Mouse (Mus musculus): Measurements from ENCODE around the gene Nfe2. TPM values are rescaled to one million over a fixed set of nuclear protein-coding genes. Genes with fewer than 3 reads are reported as not detected.
A peak's percentile ranks its signal among the peaks of the same experiment; 100 is the strongest.

Gene Nfe2
- polyA plus RNA-seq, 1 experiment from 2014 or later = 10.5 TPM

DNA sequence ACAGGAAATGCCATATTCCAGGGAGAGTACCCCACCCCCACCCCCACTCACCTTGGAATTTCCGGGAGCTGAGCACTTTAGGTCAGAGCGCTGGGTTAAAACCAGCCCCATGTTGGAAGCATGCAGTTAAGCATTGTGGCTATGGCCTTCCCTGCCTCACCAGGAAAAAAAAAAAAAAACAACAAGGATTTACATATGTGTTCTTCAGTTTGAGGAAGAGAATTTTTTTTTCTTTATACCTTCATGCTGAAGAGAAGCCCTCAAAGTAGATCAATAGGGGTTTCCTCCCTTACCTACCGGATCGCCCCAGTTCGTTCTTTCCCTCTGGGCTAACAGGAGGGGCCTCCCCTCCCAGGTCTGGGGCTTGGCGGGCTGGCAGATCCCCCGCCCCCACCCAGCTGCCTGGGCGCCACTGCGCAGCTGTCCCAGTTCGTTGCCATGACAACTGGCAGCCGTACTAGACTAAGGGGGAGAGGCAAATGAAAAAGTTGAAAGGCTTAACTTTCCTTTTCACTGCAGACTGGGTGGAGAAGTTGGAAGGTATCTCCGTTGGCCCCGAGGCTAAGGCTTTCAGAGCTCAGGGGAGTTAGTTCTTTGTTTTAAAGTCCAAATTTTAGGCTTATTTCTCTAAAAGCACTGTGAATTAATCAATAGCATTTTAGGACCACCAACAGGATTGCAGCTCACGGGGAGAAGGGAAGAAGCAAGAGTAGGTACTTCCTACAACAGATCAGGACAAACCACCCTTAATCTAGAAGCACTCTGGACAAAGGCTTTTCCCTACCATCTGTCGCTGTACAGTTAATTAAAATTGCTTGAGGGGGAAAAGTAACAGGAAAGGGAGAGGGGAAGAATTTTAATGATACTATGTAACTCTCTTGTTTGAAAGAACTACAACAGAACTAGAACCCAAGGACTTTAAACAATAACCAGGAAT lies 43.0 kb downstream of the Nfe2 start:
- DNase-seq (ENCODE audit: low spot score) = peak; percentile 97
- Histone ChIP-seq H3K36me3 (ENCODE audit: insufficient read depth, low read length) (no peaks in the 10 kb centered on the region; the same call in 1 of the 2 replicates), H3K27me3 (replicated peaks; ENCODE audit: insufficient read depth, low read length) (no peaks in the 10 kb centered on the region), H3K4me1 (ENCODE audit: insufficient read depth, low read depth, low read length) (peaks cover 10% of the 10 kb centered on the region; the same call in 1 of the 2 replicates), H3K9me3 (ENCODE audit: low read length) (no peaks in the 10 kb centered on the region), H3K9ac (replicated peaks; ENCODE audit: low read depth) (peak overlapping the region; percentile 41; the same call in 1 of the 2 replicates), H3K4me2 (replicated peaks; ENCODE audit: low read depth, low read length) (peak overlapping the region; percentile 55), H3K4me3 (ENCODE audit: low read depth, low read length) (peak overlapping the region; percentile 46), H3K27ac (ENCODE audit: low read length) (peak overlapping the region; percentile 87)
- peak; percentile 98 for ATAC-seq
- under 1% methylated on average over 15 of the region's 15 CpGs for WGBS
- TF ChIP-seq CTCF (IDR thresholded peaks at IDR 0.05) (no peak), EP300 (IDR thresholded peaks at IDR 0.05) (peak; percentile 76)

DNA sequence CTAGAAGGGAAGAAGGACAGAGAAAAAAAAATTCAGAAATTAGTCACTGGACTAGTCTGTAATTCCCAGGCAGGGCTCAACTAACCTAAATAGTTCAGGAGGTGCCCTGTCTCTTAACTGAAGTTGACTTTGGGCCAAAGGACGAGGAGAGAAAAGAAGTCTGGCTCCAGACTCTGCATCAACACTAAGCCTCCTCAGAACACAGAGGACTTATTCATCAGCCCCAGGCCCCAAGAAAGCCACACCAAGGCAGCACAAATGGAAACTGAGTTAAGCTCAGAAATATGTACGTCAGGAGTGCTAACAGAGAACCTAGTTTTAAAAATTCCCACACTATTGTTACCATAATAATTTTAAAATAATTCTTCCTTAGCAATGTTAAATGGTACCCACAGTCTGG lies 44.1 kb downstream of the Nfe2 start:
- DNase-seq (ENCODE audit: low spot score) (peak; percentile 26), ATAC-seq (no peak)
- peak overlapping the region; percentile 59 for H3K27ac ChIP-seq (ENCODE audit: low read length)
- H3K9me3 ChIP-seq (ENCODE audit: low read length) = no peaks in the 10 kb centered on the region
- H3K36me3 ChIP-seq (ENCODE audit: insufficient read depth, low read length) = no peaks in the 10 kb centered on the region; the same call in 1 of the 2 replicates
- no peak overlapping the region for H3K9ac ChIP-seq (replicated peaks; ENCODE audit: low read depth)
- H3K4me1 ChIP-seq (ENCODE audit: insufficient read depth, low read depth, low read length) = peaks cover 10% of the 10 kb centered on the region; the same call in 1 of the 2 replicates
- TF ChIP-seq EP300 (IDR thresholded peaks at IDR 0.05) (no peak), CTCF (IDR thresholded peaks at IDR 0.05) (no peak)
- 22% methylated on average over 2 of the region's 2 CpGs for WGBS
- no peaks in the 10 kb centered on the region for H3K27me3 ChIP-seq (replicated peaks; ENCODE audit: insufficient read depth, low read length)
- H3K4me2 ChIP-seq (replicated peaks; ENCODE audit: low read depth, low read length) = peak overlapping the region; percentile 39
- H3K4me3 ChIP-seq (ENCODE audit: low read depth, low read length) = peak overlapping the region; percentile 12

GRCm38 (mm10) chr15:103205156-103205555 lies 53.0 kb downstream of the Nfe2 start:
- WGBS = 51% methylated on average over 2 of the region's 2 CpGs
- Histone ChIP-seq H3K36me3 (ENCODE audit: insufficient read depth, low read length) (0 out of 2 replicates have a peak, but pooled peaks cover 1% of the 10 kb centered on the region), H3K9ac (replicated peaks; ENCODE audit: low read depth) (no peak overlapping the region), H3K27ac (ENCODE audit: low read length) (no peak overlapping the region), H3K4me2 (replicated peaks; ENCODE audit: low read depth, low read length) (no peak overlapping the region), H3K4me1 (ENCODE audit: insufficient read depth, low read depth, low read length) (no peaks in the 10 kb centered on the region), H3K4me3 (ENCODE audit: low read depth, low read length) (no peak overlapping the region), H3K27me3 (replicated peaks; ENCODE audit: insufficient read depth, low read length) (no peaks in the 10 kb centered on the region), H3K9me3 (ENCODE audit: low read length) (no peaks in the 10 kb centered on the region)
- DNase-seq (ENCODE audit: low spot score) (peak; percentile 65), ATAC-seq (no peak)
- TF ChIP-seq CTCF (IDR thresholded peaks at IDR 0.05) = peak; percentile 65
- no peak for TF ChIP-seq EP300 (IDR thresholded peaks at IDR 0.05)

DNA sequence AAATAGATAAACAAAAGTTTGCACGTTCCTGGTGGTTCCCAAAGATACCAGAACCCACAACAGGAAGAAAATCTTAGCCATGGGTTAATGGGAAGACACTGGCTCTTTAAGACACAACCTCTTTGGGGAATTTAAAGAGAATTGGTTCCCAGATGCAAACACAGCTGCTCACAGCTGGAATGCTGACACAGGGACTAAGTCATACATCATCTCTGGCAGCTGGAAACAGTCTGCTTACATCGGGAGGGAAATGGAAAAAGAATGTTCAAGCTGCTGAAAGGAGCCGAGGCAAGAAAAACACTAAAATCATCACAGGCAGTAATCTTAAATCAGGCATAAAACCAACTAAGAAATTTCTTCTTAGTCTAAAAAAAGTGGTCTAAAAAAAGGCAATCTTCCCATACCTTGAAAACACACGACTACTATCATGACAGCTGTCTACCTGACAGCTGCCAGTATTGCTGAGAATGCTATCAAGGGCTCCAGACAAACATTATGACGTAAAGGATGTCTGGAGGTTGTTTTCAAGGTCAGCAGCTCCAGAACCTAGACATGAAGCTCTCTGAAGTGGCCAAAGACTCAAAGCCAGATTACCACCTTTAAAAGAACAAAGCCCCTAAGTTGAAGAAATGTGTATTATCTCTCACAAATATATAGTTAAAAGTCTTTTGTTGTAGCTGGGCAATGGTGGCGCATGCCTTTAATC lies 56.0 kb downstream of the Nfe2 start:
- H3K4me1 ChIP-seq (ENCODE audit: insufficient read depth, low read depth, low read length) = no peaks in the 10 kb centered on the region
- peak overlapping the region; percentile 74 for H3K27ac ChIP-seq (ENCODE audit: low read length)
- TF ChIP-seq CTCF (IDR thresholded peaks at IDR 0.05) = no peak
- peak; percentile 83 for TF ChIP-seq EP300 (IDR thresholded peaks at IDR 0.05)
- H3K9me3 ChIP-seq (ENCODE audit: low read length) = no peaks in the 10 kb centered on the region
- 47% methylated on average over 6 of the region's 6 CpGs for WGBS
- H3K36me3 ChIP-seq (ENCODE audit: insufficient read depth, low read length) = peaks cover 18% of the 10 kb centered on the region; the same call in 1 of the 2 replicates
- no peak overlapping the region for H3K4me2 ChIP-seq (replicated peaks; ENCODE audit: low read depth, low read length)
- H3K4me3 ChIP-seq (ENCODE audit: low read depth, low read length) = no peak overlapping the region
- DNase-seq (ENCODE audit: low spot score) (peak; percentile 92), ATAC-seq (peak; percentile 89)
- no peak overlapping the region for H3K9ac ChIP-seq (replicated peaks; ENCODE audit: low read depth)
- no peaks in the 10 kb centered on the region for H3K27me3 ChIP-seq (replicated peaks; ENCODE audit: insufficient read depth, low read length)

MicroRNAs encoded within 50 kb of the gene (microRNA counts, 519-probe panel; counts per million panel counts)
- 5,134 counts per million, percentile 61 among the panel's probes with 10 or more counts for microRNA mmu-miR-148b

Small RNA genes within 50 kb of the gene (microRNA-seq; reads per million reads assigned to microRNA genes)
- 318 reads per million, percentile 62 among the genes with 10 or more reads in this experiment for gene Mir148b

Other genes starting within 250 kb of the Nfe2 start
- gene Hoxc4, start 239.5 kb downstream of the Nfe2 start, polyA plus RNA-seq (2015; fragmentation: Nextera tagmentation; extraction: Ambion mirVana) = 0.21 and 0.23 TPM in 2 replicates
- gene Smug1, start 91.3 kb downstream of the Nfe2 start, polyA plus RNA-seq (2015; fragmentation: Nextera tagmentation; extraction: Ambion mirVana) = 10.5 and 12.2 TPM in 2 replicates
- 27.8 and 29.4 TPM in 2 replicates for gene Cbx5, start 18.6 kb downstream of the Nfe2 start, polyA plus RNA-seq (2015; fragmentation: Nextera tagmentation; extraction: Ambion mirVana)
- 200 and 211 TPM in 2 replicates for gene Hnrnpa1, start 18.0 kb downstream of the Nfe2 start, polyA plus RNA-seq (2015; fragmentation: Nextera tagmentation; extraction: Ambion mirVana)
- gene Copz1, start 14.3 kb upstream of the Nfe2 start, polyA plus RNA-seq (2015; fragmentation: Nextera tagmentation; extraction: Ambion mirVana) = 162 and 163 TPM in 2 replicates
- gene Gpr84, start 52.2 kb upstream of the Nfe2 start, polyA plus RNA-seq (2015; fragmentation: Nextera tagmentation; extraction: Ambion mirVana) = 0.67 and 2.2 TPM in 2 replicates
- 5.0 and 6.5 TPM in 2 replicates for gene Zfp385a, start 81.7 kb upstream of the Nfe2 start, polyA plus RNA-seq (2015; fragmentation: Nextera tagmentation; extraction: Ambion mirVana)
- gene Itga5, start 108.4 kb upstream of the Nfe2 start, polyA plus RNA-seq (2015; fragmentation: Nextera tagmentation; extraction: Ambion mirVana) = 30.0 and 31.2 TPM in 2 replicates
- gene Gtsf1, start 172.1 kb upstream of the Nfe2 start, polyA plus RNA-seq (2015; fragmentation: Nextera tagmentation; extraction: Ambion mirVana) = not detected in 2 replicates
- not detected in 2 replicates for gene Gtsf2, start 190.1 kb upstream of the Nfe2 start, polyA plus RNA-seq (2015; fragmentation: Nextera tagmentation; extraction: Ambion mirVana)
- 3.5 and 3.7 TPM in 2 replicates for gene Nckap1l, start 195.4 kb upstream of the Nfe2 start, polyA plus RNA-seq (2015; fragmentation: Nextera tagmentation; extraction: Ambion mirVana)
- 2.1 and 2.2 TPM in 2 replicates for gene Pde1b, start 244.6 kb upstream of the Nfe2 start, polyA plus RNA-seq (2015; fragmentation: Nextera tagmentation; extraction: Ambion mirVana)

All from lung, postnatal 0 days (tissue).